Comparison of ENCODE assay signal across 10 mouse cellular contexts in the genomic region with DNA sequence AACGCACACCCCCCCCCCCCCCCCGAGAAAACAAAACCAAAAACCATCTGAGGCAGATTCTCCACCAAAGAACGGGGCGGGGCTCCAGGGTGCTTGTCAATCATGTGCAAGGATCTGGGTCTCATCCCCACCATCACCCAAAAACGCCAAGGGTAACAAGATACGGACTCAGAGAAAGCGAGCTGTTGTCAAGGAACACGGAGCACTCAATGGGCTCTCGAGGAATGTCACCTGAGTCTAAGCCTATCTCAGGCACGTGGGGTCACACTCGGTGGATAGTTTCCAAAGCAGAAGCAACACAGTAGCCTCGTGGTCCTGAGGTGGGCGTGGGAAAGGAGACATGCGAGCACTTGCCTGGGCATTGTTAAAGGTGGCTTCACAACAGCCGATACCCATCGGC. TPM values are rescaled to one million over a fixed set of nuclear protein-coding genes. Genes with fewer than 3 reads are reported as not detected.
A peak's percentile ranks its signal among the peaks of the same experiment; 100 is the strongest.
DNase-seq lines count a peak whose midpoint lies in the region; ATAC-seq and TF ChIP-seq lines count a peak whose summit lies in the region.
"Had no signal": no experiment of that assay in that cellular context is flagged by ENCODE, and none has a peak within 500 bp of the region (broad histone marks: within the 10 kb centered on the region; RNA-seq: fewer than 3 reads in every experiment).

No protein-coding gene starts in this region.

- no peak overlapping the region for H3K27ac ChIP-seq in forebrain, embryonic 11.5 days (ENCODE audit: low read depth, low read length)
- no peak overlapping the region for H3K27ac ChIP-seq in forebrain, embryonic 14.5 days (ENCODE audit: low read depth, low read length)
- peak overlapping the region; percentile 70 for H3K27ac ChIP-seq in left cerebral cortex, adult 2 months
- peak overlapping the region; percentile 32; the same call in 1 of the 2 replicates for H3K27ac ChIP-seq in cortical plate, adult 2 months (ENCODE audit: insufficient read depth, low read length)
- H3K27ac ChIP-seq in midbrain, embryonic 13.5 days, result 0 out of 2 replicates have a peak overlapping the region, but pooled peaks have one; percentile 14

- no peaks in the 10 kb centered on the region; the same call in 1 of the 2 replicates for H3K36me3 ChIP-seq in forebrain, embryonic 11.5 days (ENCODE audit: control insufficient read depth, insufficient read depth, low read length)
- H3K36me3 ChIP-seq in forebrain, embryonic 14.5 days (ENCODE audit: control insufficient read depth, insufficient read depth, low read length), result peaks cover 30% of the 10 kb centered on the region
- peaks cover 17% of the 10 kb centered on the region for H3K36me3 ChIP-seq in midbrain, embryonic 13.5 days

- H3K4me2 ChIP-seq in forebrain, embryonic 11.5 days (ENCODE audit: low read depth, low read length, severe bottlenecking), result no peak overlapping the region
- no peak overlapping the region for H3K4me2 ChIP-seq in forebrain, embryonic 14.5 days (ENCODE audit: low read length)
- no peak overlapping the region for H3K4me2 ChIP-seq in midbrain, embryonic 13.5 days (replicated peaks)

- intact Hi-C loops in left cerebral cortex, adult 2 months (cut with DNase I), result no loop called here

- TF ChIP-seq CTCF in left cerebral cortex, adult 2 months (IDR thresholded peaks at IDR 0.05), result no peak
- TF ChIP-seq CTCF in cortical plate, adult 2 months (IDR thresholded peaks at IDR 0.05; ENCODE audit: extremely low read depth, insufficient read depth, low read length), result no peak

- H3K9ac ChIP-seq in forebrain, embryonic 11.5 days (ENCODE audit: low read length), result no peak overlapping the region
- no peak overlapping the region for H3K9ac ChIP-seq in forebrain, embryonic 14.5 days (ENCODE audit: low read length)
- H3K9ac ChIP-seq in midbrain, embryonic 13.5 days (replicated peaks), result no peak overlapping the region

- TF ChIP-seq POLR2A in cortical plate, adult 2 months (IDR thresholded peaks at IDR 0.05; ENCODE audit: extremely low read depth, insufficient read depth, low read length), result no peak

- no peak overlapping the region for H3K4me3 ChIP-seq in forebrain, embryonic 11.5 days (ENCODE audit: low read depth, low read length)
- no peak overlapping the region for H3K4me3 ChIP-seq in forebrain, embryonic 14.5 days (ENCODE audit: low read depth, low read length)
- H3K4me3 ChIP-seq in left cerebral cortex, adult 2 months, result no peak overlapping the region
- no peak overlapping the region for H3K4me3 ChIP-seq in cortical plate, adult 2 months (ENCODE audit: insufficient read depth, low read length)
- no peak overlapping the region for H3K4me3 ChIP-seq in midbrain, embryonic 13.5 days (replicated peaks)

- H3K27me3 ChIP-seq in forebrain, embryonic 11.5 days (ENCODE audit: control insufficient read depth, insufficient read depth, low read length), result no peaks in the 10 kb centered on the region
- no peaks in the 10 kb centered on the region for H3K27me3 ChIP-seq in forebrain, embryonic 14.5 days (replicated peaks; ENCODE audit: control insufficient read depth, insufficient read depth, low read length)
- H3K27me3 ChIP-seq in midbrain, embryonic 13.5 days, result no peaks in the 10 kb centered on the region

- WGBS in forebrain, embryonic 11.5 days, result 87% methylated on average over 16 of the region's 16 CpGs
- WGBS in forebrain, embryonic 14.5 days, result 87% methylated on average over 16 of the region's 16 CpGs
- WGBS in midbrain, embryonic 13.5 days, result 86% methylated on average over 16 of the region's 16 CpGs

- peak; percentile 47 for DNase-seq in forebrain, embryonic 11.5 days (ENCODE audit: low spot score)
- DNase-seq in forebrain, embryonic 14.5 days (ENCODE audit: low spot score), result no peak
- no peak for DNase-seq in left cerebral cortex, adult 2 months (ENCODE audit: extremely low spot score in 1 of 2, low spot score in 2 of 2)
- DNase-seq in left cerebral cortex, adult 8-10 months (ENCODE audit: low spot score in 2 of 2), result no peak
- no peak for DNase-seq in spleen, postnatal 14 days (ENCODE audit: low spot score in 2 of 2)
- no peak for DNase-seq in cerebellum, adult 11-12 months
- DNase-seq: lung, postnatal 36 days; thymus, postnatal 36 days had no signal

- H3K9me3 ChIP-seq in forebrain, embryonic 11.5 days (ENCODE audit: control insufficient read depth, low read length), result no peaks in the 10 kb centered on the region
- H3K9me3 ChIP-seq in forebrain, embryonic 14.5 days (replicated peaks; ENCODE audit: control insufficient read depth, low read length), result no peaks in the 10 kb centered on the region
- H3K9me3 ChIP-seq in midbrain, embryonic 13.5 days, result no peaks in the 10 kb centered on the region

- no peak for ATAC-seq in forebrain, embryonic 11.5 days (replicated peaks; ENCODE audit: low FRiP score)
- no peak for ATAC-seq in forebrain, embryonic 14.5 days
- ATAC-seq in midbrain, embryonic 13.5 days, result no peak

- peaks cover 33% of the 10 kb centered on the region for H3K4me1 ChIP-seq in forebrain, embryonic 11.5 days (replicated peaks; ENCODE audit: control insufficient read depth, insufficient read depth, low read length)
- peaks cover 53% of the 10 kb centered on the region for H3K4me1 ChIP-seq in forebrain, embryonic 14.5 days (ENCODE audit: control insufficient read depth, insufficient read depth, low read length)
- peaks cover 40% of the 10 kb centered on the region for H3K4me1 ChIP-seq in cortical plate, adult 2 months (ENCODE audit: control insufficient read depth, insufficient read depth, low read length)
- peaks cover 89% of the 10 kb centered on the region for H3K4me1 ChIP-seq in midbrain, embryonic 13.5 days (replicated peaks)

RNA-seq across cellular contexts. Expression of a gene that starts 18.3 kb away (rescaled TPM):
- 60.2 and 61.4 TPM in 2 replicates for polyA plus RNA-seq in forebrain, embryonic 11.5 days (2014; fragmentation: Nextera tagmentation; extraction: Ambion mirVana)
- 70.5 and 86.6 TPM in 2 replicates for polyA plus RNA-seq in forebrain, embryonic 14.5 days (2014; fragmentation: Nextera tagmentation; extraction: Ambion mirVana)
- total RNA-seq in left cerebral cortex, adult 2 months (2021), result 10 to 100 TPM; 46.1 to 47.3 TPM
- 10 to 100 TPM; 35.5 to 47.5 (median 42.3) TPM for total RNA-seq in left cerebral cortex, adult 8-10 months (2022)
- 48.4 and 48.7 TPM in 2 replicates for polyA plus RNA-seq in cortical plate, adult 2 months (2012; rRNA removed)
- 71.5 and 79.3 TPM in 2 replicates for polyA plus RNA-seq in midbrain, embryonic 13.5 days (2015; fragmentation: Nextera tagmentation; extraction: Ambion mirVana)

RNA-seq across cellular contexts. Expression of a gene that starts 40.3 kb away (rescaled TPM):
- polyA plus RNA-seq in forebrain, embryonic 11.5 days (2014; fragmentation: Nextera tagmentation; extraction: Ambion mirVana), result 7.3 and 8.6 TPM in 2 replicates
- 12.4 and 27.1 TPM in 2 replicates for polyA plus RNA-seq in forebrain, embryonic 14.5 days (2014; fragmentation: Nextera tagmentation; extraction: Ambion mirVana)
- 10 to 100 TPM; 68.3 to 74.2 TPM for total RNA-seq in left cerebral cortex, adult 2 months (2021)
- total RNA-seq in left cerebral cortex, adult 8-10 months (2022), result 10 to 100 TPM; 59.9 to 72.4 (median 63.5) TPM
- 42.1 and 46.6 TPM in 2 replicates for polyA plus RNA-seq in cortical plate, adult 2 months (2012; rRNA removed)
- 19.0 and 20.1 TPM in 2 replicates for polyA plus RNA-seq in midbrain, embryonic 13.5 days (2015; fragmentation: Nextera tagmentation; extraction: Ambion mirVana)

Comparison
In these comparisons a context has a peak if more than half of its experiments do, and no peak if none do; other contexts are left out.
1. H3K27ac ChIP-seq: peak in left cerebral cortex, adult 2 months (single experiment), cortical plate, adult 2 months (single experiment) and midbrain, embryonic 13.5 days (single experiment); none in forebrain, embryonic 11.5 days (single experiment) and forebrain, embryonic 14.5 days (single experiment).